Mouse (Mus musculus) megakaryocyte progenitor cell, adult 5-6 weeks (primary cell): ENCODE data around the gene Gdpd3. TPM values are rescaled to one million over a fixed set of nuclear protein-coding genes. Genes with fewer than 3 reads are reported as not detected.

ENCODE experiments used
- ATAC-seq: replicated peaks from 2 replicates; pipeline ENCODE4 v1.8.0; 2016; ENCODE audit warnings: mild to moderate bottlenecking, moderate TSS enrichment, inconsistent platforms; ENCODE audit not compliant: poor library complexity
- total RNA-seq, 2 experiments: library from RNA; stranded (forward) in 1 of 2; stranded (reverse) in 1 of 2; fragments of 157-497, 149-512 nt in 1 of 2; fragments of 200-1000 nt in 1 of 2; gene quantifications; 2 replicates each; pipeline versions ENCODE4 v1.2.3 to v1.2.4; 2015 to 2017

The Gdpd3 gene
- total RNA-seq, 2 experiments from 2014 or later = 7.7 to 8.4 TPM

GRCm38 (mm10) chr7:126785056-126785455 is 18.9 kb downstream of the Gdpd3 start:
- ATAC-seq = no peak

- ATAC-seq = no peak
Observed at GRCm38 (mm10) chr7:126786142-126786541, 20.0 kb downstream of the Gdpd3 start.

DNA sequence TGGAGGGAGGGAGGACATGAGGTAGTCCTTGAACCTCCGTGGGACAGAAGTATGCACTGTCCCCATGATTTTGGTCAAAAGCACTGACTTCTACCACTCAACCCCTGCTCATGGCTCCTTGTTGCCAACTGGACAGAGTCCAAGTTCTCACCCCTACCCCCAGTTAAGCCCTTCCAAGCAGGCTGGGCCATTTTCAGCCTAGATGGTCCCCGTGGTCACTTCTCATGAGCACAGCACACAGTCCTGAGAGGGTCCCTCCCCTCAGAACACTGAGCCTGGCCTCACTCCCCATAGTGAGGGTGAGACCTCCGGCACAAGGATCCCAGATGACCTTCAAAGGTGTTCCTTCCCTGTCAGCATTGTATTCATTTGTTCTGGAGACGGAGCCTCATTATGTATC is 23.0 kb downstream of the Gdpd3 start:
- no peak for ATAC-seq

GRCm38 (mm10) chr7:126791851-126792720 is 26.0 kb downstream of the Gdpd3 start, which contains the start of gene Ppp4c:
Ppp4c (minus strand) TSS chr7:126792496.
- peak; percentile 92 for ATAC-seq

DNA sequence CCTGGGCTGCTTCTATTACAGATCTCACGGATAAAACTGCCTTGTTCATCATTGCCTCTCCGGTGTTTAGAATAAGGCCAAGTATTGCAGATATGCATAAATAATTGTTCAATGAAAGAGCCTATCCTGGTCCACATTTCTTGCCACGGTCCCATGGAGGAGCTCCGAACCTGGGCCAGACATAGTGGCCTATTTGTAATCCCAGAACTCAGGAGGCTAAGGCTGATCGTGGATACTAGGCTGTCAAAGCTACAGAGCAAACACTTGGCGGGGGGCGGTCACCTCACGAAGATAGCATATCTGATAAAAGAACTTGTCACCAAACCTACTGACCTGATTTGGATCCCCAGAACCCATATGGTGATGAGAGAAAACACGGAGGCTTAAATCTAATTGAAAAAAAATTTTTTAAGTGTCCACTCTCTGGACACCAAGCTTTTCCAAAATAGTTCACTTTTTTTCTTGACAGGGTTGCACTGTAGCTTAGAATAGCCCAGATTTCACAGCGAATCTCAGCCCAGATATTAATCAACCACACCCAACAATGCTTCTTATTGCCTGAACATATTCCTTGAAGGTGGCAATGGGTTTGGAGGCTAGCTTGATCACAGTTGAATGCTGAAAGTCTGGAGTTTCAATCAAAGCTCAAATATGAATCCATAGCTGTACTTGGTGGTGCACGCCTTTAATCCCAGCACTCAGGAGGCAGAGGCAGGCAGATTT is 26.7 kb downstream of the Gdpd3 start:
- ATAC-seq = no peak

- ATAC-seq = no peak
Observed at GRCm38 (mm10) chr7:126793456-126794270, 27.5 kb downstream of the Gdpd3 start.

- no peak for ATAC-seq
Observed at GRCm38 (mm10) chr7:126794271-126794605, 28.1 kb downstream of the Gdpd3 start.

DNA sequence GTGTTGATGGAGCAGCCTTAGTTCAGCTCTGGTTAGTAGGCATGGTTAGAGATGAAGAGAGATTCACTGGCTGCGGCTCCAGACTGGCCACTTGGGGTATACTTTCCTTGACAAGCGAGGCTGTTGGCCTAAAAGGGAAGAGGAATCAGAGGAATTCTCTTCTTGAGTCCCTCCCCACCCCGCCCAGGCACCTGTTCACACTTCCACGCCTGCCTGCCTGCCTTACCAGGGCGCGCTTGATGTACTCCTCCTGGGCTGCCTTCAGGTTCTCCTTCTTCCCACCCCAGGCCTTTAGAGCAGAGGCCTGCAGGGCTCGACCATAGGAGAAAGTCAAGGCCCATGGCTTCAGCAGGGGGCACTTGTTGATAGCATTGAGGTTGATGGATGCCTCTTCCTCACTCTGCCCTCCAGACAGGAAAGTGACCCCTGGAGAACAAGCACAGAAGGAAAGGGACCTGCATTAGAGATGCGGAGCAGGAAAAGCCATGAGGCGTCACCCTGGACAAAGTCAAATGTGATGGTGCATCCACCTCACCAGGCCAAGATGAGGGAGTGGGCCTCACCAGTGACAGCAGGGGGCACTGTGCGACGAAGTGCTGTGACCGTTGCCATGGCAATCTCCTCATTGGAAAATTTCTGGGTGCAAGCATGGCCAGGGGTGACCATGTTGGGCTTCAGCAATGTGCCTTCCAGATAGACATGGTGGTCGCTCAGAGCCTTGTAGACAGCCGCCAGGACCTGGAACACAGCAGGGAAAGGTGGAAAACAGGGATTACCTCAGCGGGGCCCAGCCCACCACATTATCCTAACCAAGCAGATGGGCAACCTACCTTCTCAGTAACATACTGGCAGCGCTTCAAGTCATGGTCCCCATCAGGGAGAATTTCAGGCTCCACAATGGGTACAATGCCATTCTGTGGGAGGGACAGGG is 29.5 kb downstream of the Gdpd3 start:
- no peak for ATAC-seq

- no peak for ATAC-seq
Observed at GRCm38 (mm10) chr7:126796350-126796932, 30.3 kb downstream of the Gdpd3 start.

GRCm38 (mm10) chr7:126797411-126798126 is 31.4 kb downstream of the Gdpd3 start, which contains the start of gene Fam57b:
Fam57b (plus strand) TSS chr7:126797668.
- 0 out of 2 replicates have a peak, but pooled peaks have one; percentile 5 for ATAC-seq

DNA sequence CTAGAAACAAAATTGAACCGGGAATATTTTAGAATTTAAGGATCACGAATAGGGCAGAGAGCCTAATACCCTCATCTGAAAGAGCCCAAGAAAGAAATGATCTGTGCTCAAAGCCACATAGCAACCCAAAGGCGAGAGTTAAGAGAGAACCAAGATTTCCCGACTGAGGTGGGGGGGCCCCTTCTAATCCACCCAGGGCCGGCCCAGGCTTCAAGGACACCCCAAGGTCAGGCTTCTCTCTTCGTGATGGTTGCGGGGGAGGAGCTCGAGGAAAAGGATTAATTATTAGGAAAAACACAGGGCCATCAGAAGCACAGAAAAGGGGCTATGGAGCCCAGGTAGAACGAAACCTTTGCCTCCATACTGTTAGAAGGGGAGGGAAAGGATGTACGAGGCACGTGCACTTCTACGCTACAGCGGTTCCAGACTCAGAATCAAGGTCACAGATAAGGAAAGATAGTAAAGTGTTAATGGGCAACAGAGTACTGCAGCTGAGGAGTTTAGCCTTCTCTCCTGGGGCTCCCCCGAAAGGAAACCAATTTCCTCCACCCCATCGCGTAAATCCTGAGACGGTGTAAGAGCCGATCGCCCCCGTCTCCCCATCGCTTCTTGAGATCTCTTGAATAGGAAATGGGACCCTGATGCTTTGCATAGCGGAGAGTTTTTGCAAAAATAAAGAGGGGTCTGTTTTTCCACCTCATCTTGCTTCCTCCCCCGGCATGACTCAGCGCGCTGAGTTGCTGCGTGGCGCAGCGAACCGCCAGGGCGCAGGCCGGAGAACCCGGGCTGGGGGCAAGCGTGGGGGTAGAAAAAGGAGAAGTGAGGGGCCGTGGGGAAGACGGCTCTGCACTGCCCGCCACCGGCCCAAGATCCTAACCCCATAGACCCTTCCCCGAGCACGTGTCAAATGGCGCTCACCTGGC is 32.3 kb downstream of the Gdpd3 start:
- ATAC-seq = peak; percentile 26

- ATAC-seq = peak; percentile 73
Observed at GRCm38 (mm10) chr7:126799050-126799467, 32.9 kb downstream of the Gdpd3 start.

GRCm38 (mm10) chr7:126799468-126800268 is 33.5 kb downstream of the Gdpd3 start:
- ATAC-seq = peak; percentile 53

DNA sequence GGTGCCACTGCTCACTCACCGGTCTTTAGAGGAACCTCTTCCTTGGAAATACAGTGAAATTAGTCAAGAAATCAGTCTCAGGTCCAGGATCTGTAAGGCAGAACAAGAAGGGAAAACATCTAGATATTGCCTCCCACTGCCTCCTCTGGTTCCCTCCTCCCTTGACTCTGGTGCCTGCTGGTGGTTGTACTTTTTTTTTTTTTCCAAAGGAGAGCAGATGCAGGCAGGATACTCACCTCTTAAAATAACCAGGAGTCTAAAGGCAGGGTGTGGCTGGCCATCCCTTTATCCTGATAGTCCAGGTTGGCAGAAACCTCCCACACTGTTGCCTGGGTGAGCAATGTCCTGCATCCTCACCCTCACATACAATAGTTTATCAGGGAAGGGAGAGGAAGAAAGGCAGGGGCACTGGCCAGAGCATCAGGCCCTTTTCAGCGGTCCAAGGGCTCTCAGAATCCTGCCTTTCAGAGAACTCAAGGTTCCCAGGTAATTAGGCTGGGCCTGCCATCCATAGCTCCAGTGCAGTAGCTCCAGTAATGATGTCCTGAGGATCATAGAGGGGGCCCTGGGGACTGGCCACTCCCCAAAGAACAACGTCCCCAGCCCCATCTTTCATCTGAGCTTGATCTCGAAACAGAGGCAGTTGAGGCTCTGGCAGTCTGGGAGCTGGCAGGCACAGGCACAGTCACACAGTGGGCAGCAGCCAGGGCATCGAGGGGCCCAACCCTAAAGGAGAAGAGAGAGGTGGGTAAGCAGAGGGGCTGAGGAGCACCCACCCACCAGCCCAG is 34.3 kb downstream of the Gdpd3 start:
- ATAC-seq = no peak

GRCm38 (mm10) chr7:126801057-126801422 is 34.9 kb downstream of the Gdpd3 start:
- ATAC-seq = no peak

DNA sequence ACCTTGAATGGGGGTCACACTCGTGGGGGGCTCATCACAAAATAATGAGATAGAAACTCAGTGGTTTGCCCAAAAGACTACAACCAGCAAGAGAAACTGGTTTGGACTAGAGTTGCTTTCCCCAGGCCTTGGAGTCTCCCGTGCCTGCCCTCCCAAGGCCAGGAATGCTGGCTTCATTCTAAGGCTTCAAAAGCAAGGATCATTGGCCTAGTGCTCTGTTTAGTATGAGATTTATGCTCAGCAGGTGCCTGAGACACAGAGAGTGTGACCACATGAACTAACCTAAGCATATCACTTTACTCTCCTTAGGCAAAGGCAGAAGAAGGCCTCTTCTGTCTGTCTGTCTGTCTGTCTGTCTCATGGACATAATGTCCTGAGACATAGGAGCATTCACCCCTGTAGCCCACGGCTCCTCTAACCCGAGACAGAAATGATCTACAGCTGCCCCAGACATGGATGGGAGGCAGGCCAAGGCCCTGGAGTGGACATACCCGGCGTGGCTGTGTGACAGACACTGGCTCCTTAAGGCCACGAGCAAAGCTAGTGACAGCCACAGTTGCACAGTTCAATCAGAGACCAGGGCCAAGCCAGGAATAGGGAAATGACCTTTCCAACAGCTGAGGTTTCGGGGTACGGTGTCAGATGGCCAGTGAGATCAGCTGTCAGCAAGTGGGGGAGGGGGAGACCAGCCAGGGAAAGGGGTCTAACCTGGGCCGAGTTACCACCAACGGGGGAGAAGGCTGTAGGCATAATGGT is 36.2 kb downstream of the Gdpd3 start:
- ATAC-seq = no peak
